Mouse (Mus musculus): Measurements from ENCODE around the gene Npy4r.

Gene Npy4r

DNA sequence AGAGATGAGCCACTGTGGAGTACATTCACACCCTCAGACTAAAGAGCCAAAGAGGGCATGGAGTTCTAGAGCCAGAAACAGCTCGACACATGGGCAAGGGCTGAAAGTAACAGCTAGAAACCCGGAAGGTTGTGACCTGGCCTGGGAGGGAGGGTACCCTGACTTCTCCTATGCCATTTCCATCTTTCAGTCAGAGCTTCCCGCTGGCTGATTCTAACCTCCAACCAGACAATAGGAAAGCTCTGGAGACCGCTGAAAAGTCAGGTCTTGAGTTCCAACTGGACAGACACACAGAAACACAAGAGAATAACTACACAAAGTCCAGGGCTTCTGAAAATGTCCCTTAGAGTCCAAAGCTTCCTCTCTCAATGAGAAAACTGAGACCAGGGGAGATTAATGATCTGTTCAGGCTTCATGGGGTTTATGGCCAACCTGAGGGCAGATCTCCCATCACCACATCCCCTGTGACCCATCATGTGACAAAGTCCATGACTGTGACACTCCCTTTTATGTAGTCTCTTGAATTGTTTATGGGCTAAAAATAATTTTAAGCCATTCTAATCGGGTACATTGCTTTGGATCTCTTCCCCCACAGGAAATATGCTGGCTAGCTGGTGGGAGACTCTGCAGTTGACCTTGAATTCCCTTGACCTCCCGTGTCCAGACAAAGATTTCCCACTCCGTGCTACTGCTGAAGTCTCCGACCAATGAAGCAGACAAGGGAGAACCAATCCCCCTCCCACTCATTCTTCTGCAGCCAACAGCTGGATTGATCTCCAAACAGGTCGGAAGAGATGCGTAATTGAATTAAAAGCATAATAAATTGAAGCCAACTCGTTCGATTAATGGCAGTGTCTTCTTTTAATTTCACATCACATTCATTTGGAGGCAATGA lies 32.0 kb downstream of the Npy4r start:
- ATAC-seq (ENCODE audit: insufficient number of reproducible peaks, low FRiP score, low TSS enrichment), result no peak

DNA sequence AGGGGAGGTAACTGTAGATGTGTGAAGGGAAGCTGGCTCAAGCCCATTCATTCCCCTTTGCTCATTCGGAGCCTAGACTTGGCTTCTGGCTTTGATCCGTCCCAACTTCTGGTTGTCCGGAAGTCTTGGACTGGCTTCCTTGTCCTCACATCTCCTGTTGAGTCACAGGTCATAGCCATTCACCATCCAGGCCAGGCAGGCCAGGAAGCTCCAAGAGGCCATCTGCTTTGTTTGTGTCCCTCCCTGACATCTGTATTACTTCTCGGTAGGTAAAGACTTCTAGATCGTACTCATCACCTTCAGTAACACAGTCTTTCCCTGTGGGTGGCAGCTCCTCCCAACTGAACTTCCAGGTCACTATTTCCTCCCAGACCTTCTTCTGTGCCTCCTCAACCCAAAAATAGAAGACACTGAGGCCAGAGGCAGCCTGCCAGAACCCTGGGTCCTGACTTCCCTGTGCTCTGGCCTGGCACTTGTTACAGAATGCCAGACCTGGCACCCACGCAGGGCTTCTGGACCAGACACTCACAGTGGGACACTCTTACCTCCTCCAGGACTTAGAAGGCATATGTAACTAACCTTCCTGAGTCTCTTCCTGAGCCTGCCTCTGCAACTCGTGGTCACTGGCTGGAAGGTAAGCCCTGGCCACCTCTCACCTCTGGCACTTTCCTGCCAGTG lies 33.1 kb downstream of the Npy4r start:
- ATAC-seq (ENCODE audit: insufficient number of reproducible peaks, low FRiP score, low TSS enrichment), result peak; percentile 85

DNA sequence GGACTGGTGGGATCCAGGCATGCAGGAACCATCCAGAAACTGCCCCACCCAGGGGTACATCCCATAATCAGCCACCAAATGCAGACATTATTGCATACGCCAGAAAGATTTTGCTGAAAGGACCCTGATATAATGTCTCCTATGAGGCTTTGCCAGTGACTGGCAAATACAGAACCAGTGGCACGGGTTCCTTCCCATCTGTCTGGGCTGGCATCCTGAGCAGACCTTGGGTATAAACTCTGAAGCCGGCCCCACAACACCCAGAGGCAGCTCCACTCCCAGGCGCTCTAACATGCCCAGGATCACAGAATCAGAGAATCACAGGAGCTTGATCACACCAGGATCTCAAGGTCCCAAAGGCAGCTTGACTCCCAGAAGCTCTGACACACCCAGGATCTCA lies 38.0 kb downstream of the Npy4r start:
- no peak for ATAC-seq (ENCODE audit: insufficient number of reproducible peaks, low FRiP score, low TSS enrichment)

DNA sequence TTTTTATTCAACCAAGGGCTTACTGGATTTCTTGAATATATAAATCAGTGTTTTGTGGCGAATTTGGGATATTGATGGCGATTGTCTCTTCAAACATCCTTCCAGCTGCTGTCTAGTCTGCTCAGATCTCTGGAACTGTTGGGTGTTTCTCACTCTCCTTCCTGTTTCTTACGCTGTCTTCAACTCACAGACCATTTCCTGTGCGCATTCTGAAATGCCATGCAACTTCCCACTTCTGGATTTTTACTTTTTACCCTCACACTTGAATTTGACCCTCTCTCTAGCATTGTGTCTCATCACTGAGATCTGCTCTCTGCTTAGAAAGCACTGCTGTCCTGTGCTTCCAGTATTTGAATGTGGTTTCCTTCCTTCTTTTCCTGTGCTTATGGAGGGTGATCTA lies 44.7 kb downstream of the Npy4r start:
- ATAC-seq (ENCODE audit: insufficient number of reproducible peaks, low FRiP score, low TSS enrichment), result no peak

GRCm38 (mm10) chr14:34106389-34107062 lies 45.8 kb downstream of the Npy4r start:
- ATAC-seq (ENCODE audit: insufficient number of reproducible peaks, low FRiP score, low TSS enrichment), result no peak

DNA sequence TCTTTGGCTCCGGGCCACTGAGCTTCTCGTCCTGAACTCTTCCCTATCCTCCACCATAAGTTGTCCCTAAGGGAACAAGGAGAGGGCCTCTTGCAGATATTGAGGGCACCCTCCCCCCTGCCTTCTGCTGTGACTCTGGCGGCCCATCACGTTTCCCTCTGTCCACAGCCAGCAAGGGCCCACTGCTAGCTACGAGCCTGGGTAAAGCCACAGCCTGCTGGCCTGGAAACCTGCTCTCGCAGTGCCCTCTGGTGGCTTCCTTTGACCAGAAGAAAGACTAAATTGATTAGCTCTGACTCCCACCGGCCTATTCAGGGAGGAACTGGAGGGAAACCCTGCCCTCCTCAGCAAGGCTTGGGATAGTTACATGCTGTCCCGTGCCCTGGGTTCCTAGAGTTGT lies 47.4 kb downstream of the Npy4r start:
- ATAC-seq (ENCODE audit: insufficient number of reproducible peaks, low FRiP score, low TSS enrichment), result peak; percentile 69

- no peak for ATAC-seq (ENCODE audit: insufficient number of reproducible peaks, low FRiP score, low TSS enrichment)
Observed at GRCm38 (mm10) chr14:34103855-34104254, 48.4 kb downstream of the Npy4r start.

DNA sequence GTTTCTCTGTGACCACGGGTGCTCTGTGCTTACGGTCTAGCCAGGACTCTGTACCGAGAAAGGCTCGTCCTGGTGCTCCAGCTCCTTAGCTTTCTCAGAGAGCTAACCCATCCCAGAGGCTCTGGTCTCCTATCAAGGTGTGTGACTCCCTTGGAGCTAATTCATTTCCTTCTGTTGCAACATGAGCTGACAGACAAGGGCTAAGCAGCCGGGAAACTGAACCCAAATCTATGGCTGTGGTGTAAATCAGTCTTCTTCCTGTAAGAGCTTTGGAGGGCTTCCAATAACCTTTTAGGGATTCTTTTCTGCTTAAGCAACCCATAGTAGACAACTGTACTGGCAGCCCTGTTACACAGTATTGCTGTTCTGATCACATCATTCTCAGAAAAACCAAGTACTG lies 49.7 kb downstream of the Npy4r start, which contains the start of gene A630023A22Rik:
Gene A630023A22Rik, minus strand, starts transcription at position 154 of the 400 bp plus-strand sequence.
- no peak for ATAC-seq (ENCODE audit: insufficient number of reproducible peaks, low FRiP score, low TSS enrichment)

DNA sequence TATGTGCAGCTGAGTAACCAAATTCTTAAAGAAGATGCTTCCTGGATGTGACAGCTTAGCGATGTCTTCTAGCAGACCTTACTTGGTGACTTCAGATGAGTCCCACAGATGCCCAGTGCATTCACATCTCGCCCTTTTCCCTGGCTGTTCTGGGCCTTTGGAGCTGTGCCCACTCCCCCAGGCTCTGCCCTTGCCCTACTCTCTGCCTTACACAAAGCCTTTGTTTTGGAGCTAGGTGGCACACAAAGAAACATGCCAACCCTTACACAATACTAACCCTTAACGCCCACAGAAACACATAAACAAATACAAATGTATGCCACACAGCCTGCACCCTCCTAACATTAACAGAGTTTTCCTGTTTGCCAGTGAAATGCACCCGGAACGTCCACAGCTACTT lies 56.1 kb downstream of the Npy4r start:
- ATAC-seq (ENCODE audit: insufficient number of reproducible peaks, low FRiP score, low TSS enrichment), result no peak

All from cerebellum, adult (tissue).